Mouse (Mus musculus) adrenal gland, adult (tissue): Measurements from ENCODE around the gene Kcnk15.
A peak's percentile ranks its signal among the peaks of the same experiment; 100 is the strongest.

Experiments used
- DNase-seq, 2 experiments: peaks; one replicate each; pipeline ENCODE4 v3.0.0; 2022 to 2023; ENCODE audit warnings: low spot score in 1 of 2; ENCODE audit not compliant: inconsistent age in 2 of 2

Gene Kcnk15

GRCm38 (mm10) chr2:163853461-163853901 lies at the start of gene Kcnk15:
Kcnk15 (plus strand) TSS chr2:163853651.
- DNase-seq, result peak in 1 of 2 experiments; percentile 56

GRCm38 (mm10) chr2:163803838-163804237 lies 49.6 kb upstream of the Kcnk15 start:
- peak in 1 of 2 experiments; percentile 53 for DNase-seq

- DNase-seq, result no peak
Observed at GRCm38 (mm10) chr2:163809166-163809565, 44.3 kb upstream of the Kcnk15 start.

GRCm38 (mm10) chr2:163809704-163810103 lies 43.7 kb upstream of the Kcnk15 start:
- DNase-seq, result no peak

- no peak for DNase-seq
Observed at GRCm38 (mm10) chr2:163813077-163813476, 40.4 kb upstream of the Kcnk15 start.

GRCm38 (mm10) chr2:163814739-163815465 lies 38.5 kb upstream of the Kcnk15 start:
- peak; percentile 28 to 55 for DNase-seq

GRCm38 (mm10) chr2:163820607-163821006 lies 32.8 kb upstream of the Kcnk15 start, which contains the start of gene Ccn5:
Ccn5 (plus strand) TSS chr2:163820861.
- peak; percentile 68 to 88 for DNase-seq

- DNase-seq, result peak; percentile 40 to 76
Observed at GRCm38 (mm10) chr2:163823248-163823647, 30.2 kb upstream of the Kcnk15 start.

- no peak for DNase-seq
Observed at GRCm38 (mm10) chr2:163823771-163824170, 29.7 kb upstream of the Kcnk15 start.

GRCm38 (mm10) chr2:163825861-163826260 lies 27.6 kb upstream of the Kcnk15 start:
- peak; percentile 35 to 68 for DNase-seq

- DNase-seq, result peak in 1 of 2 experiments; percentile 46
Observed at GRCm38 (mm10) chr2:163826494-163826893, 27.0 kb upstream of the Kcnk15 start.

- DNase-seq, result no peak
Observed at GRCm38 (mm10) chr2:163831163-163831562, 22.3 kb upstream of the Kcnk15 start.

GRCm38 (mm10) chr2:163838043-163838442 lies 15.4 kb upstream of the Kcnk15 start:
- peak; percentile 80 to 94 for DNase-seq

GRCm38 (mm10) chr2:163839519-163839918 lies 13.9 kb upstream of the Kcnk15 start:
- peak; percentile 47 to 90 for DNase-seq

- DNase-seq, result no peak
Observed at GRCm38 (mm10) chr2:163842043-163842442, 11.4 kb upstream of the Kcnk15 start.

GRCm38 (mm10) chr2:163857233-163857632 lies 3.8 kb downstream of the Kcnk15 start:
- no peak for DNase-seq

GRCm38 (mm10) chr2:163858254-163858947 lies 5.0 kb downstream of the Kcnk15 start:
- DNase-seq, result peak; percentile 57 to 87

- no peak for DNase-seq
Observed at GRCm38 (mm10) chr2:163865311-163865710, 11.9 kb downstream of the Kcnk15 start.

GRCm38 (mm10) chr2:163866061-163866460 lies 12.6 kb downstream of the Kcnk15 start:
- DNase-seq, result no peak

- no peak for DNase-seq
Observed at GRCm38 (mm10) chr2:163869783-163870182, 16.3 kb downstream of the Kcnk15 start.

- no peak for DNase-seq
Observed at GRCm38 (mm10) chr2:163871266-163871665, 17.8 kb downstream of the Kcnk15 start.

- no peak for DNase-seq
Observed at GRCm38 (mm10) chr2:163871906-163872305, 18.5 kb downstream of the Kcnk15 start.
